Mouse (Mus musculus): Measurements from ENCODE around the gene Krt15. TPM values are rescaled to one million over a fixed set of nuclear protein-coding genes. Genes with fewer than 3 reads are reported as not detected.

The Krt15 gene
- polyA plus RNA-seq, 1 experiment, result not detected

- 81% methylated on average over 3 of the region's 3 CpGs for WGBS
- TF ChIP-seq POLR2A (IDR thresholded peaks at IDR 0.05; ENCODE audit: insufficient read depth, low read depth, low read length) (no peak), CTCF (IDR thresholded peaks at IDR 0.05; ENCODE audit: insufficient read depth, low read depth, low read length) (no peak)
- H3K27ac ChIP-seq (ENCODE audit: insufficient read depth, low read depth, low read length), result no peak overlapping the region
- H3K4me3 ChIP-seq (ENCODE audit: insufficient read depth, low read depth, low read length), result no peak overlapping the region
- peaks cover 3% of the 10 kb centered on the region; the same call in 1 of the 2 replicates for H3K4me1 ChIP-seq (ENCODE audit: control insufficient read depth, insufficient read depth, low read length)
These were observed 21.6 kb upstream of the Krt15 start for GRCm38 (mm10) chr11:100157331-100157730.

GRCm38 (mm10) chr11:100155497-100156255 is 19.9 kb upstream of the Krt15 start:
- 53% methylated on average over 8 of the region's 8 CpGs for WGBS
- TF ChIP-seq POLR2A (IDR thresholded peaks at IDR 0.05; ENCODE audit: insufficient read depth, low read depth, low read length) (no peak), CTCF (IDR thresholded peaks at IDR 0.05; ENCODE audit: insufficient read depth, low read depth, low read length) (no peak)
- Histone ChIP-seq H3K27ac (ENCODE audit: insufficient read depth, low read depth, low read length) (no peak overlapping the region), H3K4me1 (ENCODE audit: control insufficient read depth, insufficient read depth, low read length) (peaks cover 3% of the 10 kb centered on the region; the same call in 1 of the 2 replicates), H3K4me3 (ENCODE audit: insufficient read depth, low read depth, low read length) (no peak overlapping the region)

- no peak within 1 kb of the TSS for H3K27ac ChIP-seq (ENCODE audit: insufficient read depth, low read depth, low read length)
- 42% methylated on average over 9 of the region's 9 CpGs for WGBS
These were observed 13.0 kb upstream of the Krt15 start, which contains the start of gene Krt19 for GRCm38 (mm10) chr11:100148615-100149330. Gene Krt19 (minus strand): TSS chr11:100148665.

GRCm38 (mm10) chr11:100147566-100148353 is 12.0 kb upstream of the Krt15 start:
- 84% methylated on average over 5 of the region's 5 CpGs for WGBS
- no peak for TF ChIP-seq CTCF (IDR thresholded peaks at IDR 0.05; ENCODE audit: insufficient read depth, low read depth, low read length)
- Histone ChIP-seq H3K4me3 (ENCODE audit: insufficient read depth, low read depth, low read length) (no peak overlapping the region), H3K27ac (ENCODE audit: insufficient read depth, low read depth, low read length) (no peak overlapping the region), H3K4me1 (ENCODE audit: control insufficient read depth, insufficient read depth, low read length) (peaks cover 14% of the 10 kb centered on the region)

More at GRCm38 (mm10) chr11:100148615-100149330, 13.0 kb upstream of the Krt15 start, which contains the start of gene Krt19:
- TF ChIP-seq CTCF (IDR thresholded peaks at IDR 0.05; ENCODE audit: insufficient read depth, low read depth, low read length) (no peak), POLR2A (IDR thresholded peaks at IDR 0.05; ENCODE audit: insufficient read depth, low read depth, low read length) (no peak)
- Histone ChIP-seq H3K4me3 (ENCODE audit: insufficient read depth, low read depth, low read length) (no peak within 1 kb of the TSS), H3K4me1 (ENCODE audit: control insufficient read depth, insufficient read depth, low read length) (peaks cover 14% of the 10 kb centered on the region)

- Histone ChIP-seq H3K4me1 (ENCODE audit: control insufficient read depth, insufficient read depth, low read length) (peaks cover 11% of the 10 kb centered on the region), H3K4me3 (ENCODE audit: insufficient read depth, low read depth, low read length) (no peak overlapping the region), H3K27ac (ENCODE audit: insufficient read depth, low read depth, low read length) (no peak overlapping the region)
- TF ChIP-seq CTCF (IDR thresholded peaks at IDR 0.05; ENCODE audit: insufficient read depth, low read depth, low read length) (no peak), POLR2A (IDR thresholded peaks at IDR 0.05; ENCODE audit: insufficient read depth, low read depth, low read length) (no peak)
- 17% methylated on average over 13 of the region's 13 CpGs for WGBS
These were observed 10.3 kb upstream of the Krt15 start for GRCm38 (mm10) chr11:100145858-100146560.

- Histone ChIP-seq H3K4me1 (ENCODE audit: control insufficient read depth, insufficient read depth, low read length) (peaks cover 11% of the 10 kb centered on the region), H3K27ac (ENCODE audit: insufficient read depth, low read depth, low read length) (no peak overlapping the region), H3K4me3 (ENCODE audit: insufficient read depth, low read depth, low read length) (no peak overlapping the region)
- no peak for TF ChIP-seq POLR2A (IDR thresholded peaks at IDR 0.05; ENCODE audit: insufficient read depth, low read depth, low read length)
- TF ChIP-seq CTCF (IDR thresholded peaks at IDR 0.05; ENCODE audit: insufficient read depth, low read depth, low read length), result no peak
- 3% methylated on average over 20 of the region's 20 CpGs for WGBS
These were observed 9.4 kb upstream of the Krt15 start for GRCm38 (mm10) chr11:100145104-100145503.

GRCm38 (mm10) chr11:100140966-100141365 is 5.2 kb upstream of the Krt15 start:
- WGBS, result 86% methylated on average over 21 of the region's 21 CpGs
- peaks cover 13% of the 10 kb centered on the region for H3K4me1 ChIP-seq (ENCODE audit: control insufficient read depth, insufficient read depth, low read length)
- H3K27ac ChIP-seq (ENCODE audit: insufficient read depth, low read depth, low read length), result no peak overlapping the region
- TF ChIP-seq POLR2A (IDR thresholded peaks at IDR 0.05; ENCODE audit: insufficient read depth, low read depth, low read length) (no peak), CTCF (IDR thresholded peaks at IDR 0.05; ENCODE audit: insufficient read depth, low read depth, low read length) (no peak)
- no peak overlapping the region for H3K4me3 ChIP-seq (ENCODE audit: insufficient read depth, low read depth, low read length)

GRCm38 (mm10) chr11:100139391-100139790 is 3.7 kb upstream of the Krt15 start:
- no peak overlapping the region for H3K27ac ChIP-seq (ENCODE audit: insufficient read depth, low read depth, low read length)
- 91% methylated on average over 2 of the region's 2 CpGs for WGBS
- H3K4me3 ChIP-seq (ENCODE audit: insufficient read depth, low read depth, low read length), result no peak overlapping the region
- peaks cover 2% of the 10 kb centered on the region; the same call in 1 of the 2 replicates for H3K4me1 ChIP-seq (ENCODE audit: control insufficient read depth, insufficient read depth, low read length)
- TF ChIP-seq POLR2A (IDR thresholded peaks at IDR 0.05; ENCODE audit: insufficient read depth, low read depth, low read length) (no peak), CTCF (IDR thresholded peaks at IDR 0.05; ENCODE audit: insufficient read depth, low read depth, low read length) (no peak)

All from olfactory bulb, adult 2 months (tissue).